Mouse (Mus musculus) bone marrow macrophage, adult 2 months (primary cell): ENCODE measurements around the gene Raph1. TPM values are rescaled to one million over a fixed set of nuclear protein-coding genes. Genes with fewer than 3 reads are reported as not detected.

ENCODE experiments used
- H3K27ac ChIP-seq: 2 replicates; pipeline ENCODE4 v1.5.1; 2012; ENCODE audit warnings: low read depth, low read length; ENCODE audit not compliant: insufficient read depth
- H3K4me1 ChIP-seq: 2 replicates; pipeline ENCODE4 v1.6.1; 2012; ENCODE audit warnings: low read length; ENCODE audit not compliant: control insufficient read depth, insufficient read depth
- H3K4me3 ChIP-seq: 2 replicates; pipeline ENCODE4 v1.5.1; 2012; ENCODE audit warnings: mild to moderate bottlenecking, low read length, moderate library complexity; ENCODE audit not compliant: insufficient read depth
- CTCF ChIP-seq: IDR thresholded peaks from 2 replicates; pipeline ENCODE4 v1.5.1; 2012; ENCODE audit warnings: low read depth, mild to moderate bottlenecking, low read length, moderate library complexity
- POLR2A ChIP-seq: IDR thresholded peaks from 2 replicates; pipeline ENCODE4 v1.6.1; 2012; ENCODE audit warnings: mild to moderate bottlenecking, low read depth, low read length, borderline replicate concordance
- polyA plus RNA-seq: library from polyadenylated mRNA; stranded (reverse); fragments of >200 nt; gene quantifications from 2 replicates; pipeline ENCODE4 v1.2.4, GENCODE M21; 2012; ENCODE audit not compliant: missing spikeins, insufficient read depth, insufficient read length

The Raph1 gene
- polyA plus RNA-seq, 1 experiment, result 67.6 TPM

- no peak overlapping the region for H3K4me3 ChIP-seq
- H3K4me1 ChIP-seq, result peaks cover 15% of the 10 kb centered on the region
- TF ChIP-seq CTCF (no peak), POLR2A (no peak)
- H3K27ac ChIP-seq, result no peak overlapping the region
These were observed 32.3 kb upstream of the Raph1 start for GRCm38 (mm10) chr1:60599013-60599701.

- peaks cover 15% of the 10 kb centered on the region for H3K4me1 ChIP-seq
- TF ChIP-seq CTCF (no peak), POLR2A (no peak)
- H3K4me3 ChIP-seq, result no peak overlapping the region
- H3K27ac ChIP-seq, result no peak overlapping the region
These were observed 29.7 kb upstream of the Raph1 start for GRCm38 (mm10) chr1:60596386-60597320.

- Histone ChIP-seq H3K4me3 (no peak overlapping the region), H3K4me1 (no peaks in the 10 kb centered on the region), H3K27ac (no peak overlapping the region)
- no peak for TF ChIP-seq POLR2A
- TF ChIP-seq CTCF, result no peak
These were observed 26.2 kb upstream of the Raph1 start for GRCm38 (mm10) chr1:60593101-60593500.

- Histone ChIP-seq H3K4me3 (no peak overlapping the region), H3K27ac (no peak overlapping the region), H3K4me1 (no peaks in the 10 kb centered on the region)
- TF ChIP-seq CTCF, result no peak
- TF ChIP-seq POLR2A, result no peak
These were observed 22.2 kb upstream of the Raph1 start for GRCm38 (mm10) chr1:60588887-60589629.

- TF ChIP-seq POLR2A (no peak), CTCF (no peak)
- Histone ChIP-seq H3K4me1 (peaks cover 15% of the 10 kb centered on the region), H3K27ac (peak overlapping the region; percentile 37), H3K4me3 (no peak overlapping the region)
These were observed 14.1 kb upstream of the Raph1 start for GRCm38 (mm10) chr1:60580990-60581389.

GRCm38 (mm10) chr1:60579886-60580285 is 13.0 kb upstream of the Raph1 start:
- Histone ChIP-seq H3K4me3 (no peak overlapping the region), H3K4me1 (peaks cover 15% of the 10 kb centered on the region), H3K27ac (peak overlapping the region; percentile 88)
- TF ChIP-seq CTCF (no peak), POLR2A (no peak)

- Histone ChIP-seq H3K4me1 (no peaks in the 10 kb centered on the region), H3K4me3 (no peak overlapping the region), H3K27ac (no peak overlapping the region)
- TF ChIP-seq CTCF (no peak), POLR2A (no peak)
These were observed 5.8 kb upstream of the Raph1 start for GRCm38 (mm10) chr1:60572699-60573098.

GRCm38 (mm10) chr1:60569741-60570140 is 2.8 kb upstream of the Raph1 start:
- TF ChIP-seq POLR2A (no peak), CTCF (no peak)
- peaks cover 3% of the 10 kb centered on the region for H3K4me1 ChIP-seq
- H3K4me3 ChIP-seq, result no peak overlapping the region
- no peak overlapping the region for H3K27ac ChIP-seq

GRCm38 (mm10) chr1:60569210-60569609 is 2.3 kb upstream of the Raph1 start:
- H3K27ac ChIP-seq, result no peak overlapping the region
- H3K4me1 ChIP-seq, result peaks cover 4% of the 10 kb centered on the region
- no peak for TF ChIP-seq CTCF
- H3K4me3 ChIP-seq, result no peak overlapping the region

GRCm38 (mm10) chr1:60567321-60567720 is 417 bp upstream of the Raph1 start:
- Histone ChIP-seq H3K4me1 (peaks cover 4% of the 10 kb centered on the region), H3K27ac (peak overlapping the region; percentile 71; the same call in 1 of the 2 replicates), H3K4me3 (peak overlapping the region; percentile 81)
- TF ChIP-seq POLR2A (no peak), CTCF (no peak)
